Mouse (Mus musculus): Measurements from ENCODE around the gene Ccdc92. TPM values are rescaled to one million over a fixed set of nuclear protein-coding genes. Genes with fewer than 3 reads are reported as not detected.

The Ccdc92 gene
- total and polyA plus RNA-seq, 2 experiments: 0.29 TPM; not detected in 1

- no peak overlapping the region for H3K27ac ChIP-seq (replicated peaks; ENCODE audit: insufficient read depth, low read depth, low read length)
- DNase-seq (ENCODE audit: extremely low read depth, low read depth, low spot score): no peak
- TF ChIP-seq CTCF (IDR thresholded peaks at IDR 0.05; ENCODE audit: low read depth, low read length) (no peak), POLR2A (IDR thresholded peaks at IDR 0.05; ENCODE audit: extremely low read depth, insufficient read depth, low read length) (no peak)
- H3K9ac ChIP-seq (ENCODE audit: low read depth, low read length): no peak overlapping the region
- H3K4me3 ChIP-seq (ENCODE audit: insufficient read depth, low read depth, low read length): no peak overlapping the region
- no peaks in the 10 kb centered on the region for H3K79me2 ChIP-seq (ENCODE audit: control insufficient read depth, insufficient read depth, low read length)
- peaks cover 13% of the 10 kb centered on the region for H3K36me3 ChIP-seq (ENCODE audit: control insufficient read depth, insufficient read depth, low read length)
- WGBS: 96% methylated on average over 8 of the region's 8 CpGs
- H3K27me3 ChIP-seq (ENCODE audit: control insufficient read depth, insufficient read depth, low read length): no peaks in the 10 kb centered on the region
- peaks cover 8% of the 10 kb centered on the region for H3K4me1 ChIP-seq (ENCODE audit: control insufficient read depth, insufficient read depth, low read length)
These were observed 26.4 kb upstream of the Ccdc92 start for GRCm38 (mm10) chr5:124888661-124889060.

GRCm38 (mm10) chr5:124883877-124884276 is 21.7 kb upstream of the Ccdc92 start:
- TF ChIP-seq POLR2A (IDR thresholded peaks at IDR 0.05; ENCODE audit: extremely low read depth, insufficient read depth, low read length): no peak
- no peak for TF ChIP-seq CTCF (IDR thresholded peaks at IDR 0.05; ENCODE audit: low read depth, low read length)
- 93% methylated on average over 6 of the region's 6 CpGs for WGBS
- DNase-seq (ENCODE audit: extremely low read depth, low read depth, low spot score): no peak
- Histone ChIP-seq H3K27me3 (ENCODE audit: control insufficient read depth, insufficient read depth, low read length) (no peaks in the 10 kb centered on the region), H3K4me3 (ENCODE audit: insufficient read depth, low read depth, low read length) (no peak overlapping the region), H3K4me1 (ENCODE audit: control insufficient read depth, insufficient read depth, low read length) (no peaks in the 10 kb centered on the region), H3K79me2 (ENCODE audit: control insufficient read depth, insufficient read depth, low read length) (no peaks in the 10 kb centered on the region), H3K9ac (ENCODE audit: low read depth, low read length) (no peak overlapping the region), H3K36me3 (ENCODE audit: control insufficient read depth, insufficient read depth, low read length) (peaks cover 13% of the 10 kb centered on the region), H3K27ac (replicated peaks; ENCODE audit: insufficient read depth, low read depth, low read length) (no peak overlapping the region)

GRCm38 (mm10) chr5:124879801-124880200 is 17.6 kb upstream of the Ccdc92 start:
- no peak overlapping the region for H3K9ac ChIP-seq (ENCODE audit: low read depth, low read length)

GRCm38 (mm10) chr5:124879251-124879650 is 17.0 kb upstream of the Ccdc92 start:
- no peaks in the 10 kb centered on the region for H3K4me1 ChIP-seq (ENCODE audit: control insufficient read depth, insufficient read depth, low read length)
- no peak overlapping the region for H3K9ac ChIP-seq (ENCODE audit: low read depth, low read length)
- H3K36me3 ChIP-seq (ENCODE audit: control insufficient read depth, insufficient read depth, low read length): no peaks in the 10 kb centered on the region
- WGBS: 96% methylated on average over 4 of the region's 4 CpGs
- TF ChIP-seq CTCF (IDR thresholded peaks at IDR 0.05; ENCODE audit: low read depth, low read length) (no peak), POLR2A (IDR thresholded peaks at IDR 0.05; ENCODE audit: extremely low read depth, insufficient read depth, low read length) (no peak)
- H3K4me3 ChIP-seq (ENCODE audit: insufficient read depth, low read depth, low read length): no peak overlapping the region
- peaks cover 13% of the 10 kb centered on the region; the same call in 1 of the 2 replicates for H3K79me2 ChIP-seq (ENCODE audit: control insufficient read depth, insufficient read depth, low read length)
- H3K27me3 ChIP-seq (ENCODE audit: control insufficient read depth, insufficient read depth, low read length): no peaks in the 10 kb centered on the region
- no peak overlapping the region for H3K27ac ChIP-seq (replicated peaks; ENCODE audit: insufficient read depth, low read depth, low read length)
- no peak for DNase-seq (ENCODE audit: extremely low read depth, low read depth, low spot score)

More at GRCm38 (mm10) chr5:124879801-124880200, 17.6 kb upstream of the Ccdc92 start:
- H3K27ac ChIP-seq (replicated peaks; ENCODE audit: insufficient read depth, low read depth, low read length): no peak overlapping the region
- WGBS: 93% methylated on average over 6 of the region's 6 CpGs
- DNase-seq (ENCODE audit: extremely low read depth, low read depth, low spot score): no peak
- H3K36me3 ChIP-seq (ENCODE audit: control insufficient read depth, insufficient read depth, low read length): peaks cover 3% of the 10 kb centered on the region; the same call in 1 of the 2 replicates
- TF ChIP-seq CTCF (IDR thresholded peaks at IDR 0.05; ENCODE audit: low read depth, low read length) (no peak), POLR2A (IDR thresholded peaks at IDR 0.05; ENCODE audit: extremely low read depth, insufficient read depth, low read length) (no peak)
- H3K79me2 ChIP-seq (ENCODE audit: control insufficient read depth, insufficient read depth, low read length): peaks cover 11% of the 10 kb centered on the region; the same call in 1 of the 2 replicates
- H3K4me3 ChIP-seq (ENCODE audit: insufficient read depth, low read depth, low read length): no peak overlapping the region
- H3K27me3 ChIP-seq (ENCODE audit: control insufficient read depth, insufficient read depth, low read length): no peaks in the 10 kb centered on the region
- no peaks in the 10 kb centered on the region for H3K4me1 ChIP-seq (ENCODE audit: control insufficient read depth, insufficient read depth, low read length)

- Histone ChIP-seq H3K4me1 (ENCODE audit: control insufficient read depth, insufficient read depth, low read length) (no peaks in the 10 kb centered on the region; the same call in 1 of the 2 replicates), H3K36me3 (ENCODE audit: control insufficient read depth, insufficient read depth, low read length) (no peaks in the 10 kb centered on the region), H3K4me3 (ENCODE audit: insufficient read depth, low read depth, low read length) (no peak overlapping the region), H3K79me2 (ENCODE audit: control insufficient read depth, insufficient read depth, low read length) (peaks cover 29% of the 10 kb centered on the region; the same call in 1 of the 2 replicates), H3K27ac (replicated peaks; ENCODE audit: insufficient read depth, low read depth, low read length) (no peak overlapping the region), H3K27me3 (ENCODE audit: control insufficient read depth, insufficient read depth, low read length) (no peaks in the 10 kb centered on the region), H3K9ac (ENCODE audit: low read depth, low read length) (no peak overlapping the region)
- no peak for DNase-seq (ENCODE audit: extremely low read depth, low read depth, low spot score)
- 88% methylated on average over 6 of the region's 6 CpGs for WGBS
- no peak for TF ChIP-seq CTCF (IDR thresholded peaks at IDR 0.05; ENCODE audit: low read depth, low read length)
- TF ChIP-seq POLR2A (IDR thresholded peaks at IDR 0.05; ENCODE audit: extremely low read depth, insufficient read depth, low read length): no peak
These were observed 11.8 kb upstream of the Ccdc92 start for GRCm38 (mm10) chr5:124873890-124874601.

- DNase-seq (ENCODE audit: extremely low read depth, low read depth, low spot score): no peak
- Histone ChIP-seq H3K27ac (replicated peaks; ENCODE audit: insufficient read depth, low read depth, low read length) (no peak overlapping the region; the same call in 1 of the 2 replicates), H3K36me3 (ENCODE audit: control insufficient read depth, insufficient read depth, low read length) (no peaks in the 10 kb centered on the region), H3K79me2 (ENCODE audit: control insufficient read depth, insufficient read depth, low read length) (peaks cover 31% of the 10 kb centered on the region; the same call in 1 of the 2 replicates), H3K27me3 (ENCODE audit: control insufficient read depth, insufficient read depth, low read length) (no peaks in the 10 kb centered on the region), H3K4me3 (ENCODE audit: insufficient read depth, low read depth, low read length) (no peak overlapping the region), H3K9ac (ENCODE audit: low read depth, low read length) (no peak overlapping the region), H3K4me1 (ENCODE audit: control insufficient read depth, insufficient read depth, low read length) (no peaks in the 10 kb centered on the region; the same call in 1 of the 2 replicates)
- TF ChIP-seq POLR2A (IDR thresholded peaks at IDR 0.05; ENCODE audit: extremely low read depth, insufficient read depth, low read length) (no peak), CTCF (IDR thresholded peaks at IDR 0.05; ENCODE audit: low read depth, low read length) (no peak)
- 81% methylated on average over 3 of the region's 3 CpGs for WGBS
These were observed 10.9 kb upstream of the Ccdc92 start for GRCm38 (mm10) chr5:124873096-124873495.
